Mouse (Mus musculus) heart, embryonic 14.5 days (tissue): ENCODE data around the gene Ddx55. TPM values are rescaled to one million over a fixed set of nuclear protein-coding genes. Genes with fewer than 3 reads are reported as not detected.

Experiments
- ATAC-seq: fragments of 200-750 bp; cut with Nextera tagmentation; 2 replicates; pipeline ENCODE4 v1.8.0; 2017; ENCODE audit warnings: low read depth, moderate TSS enrichment; ENCODE audit not compliant: insufficient number of reproducible peaks, insufficient read depth, low FRiP score
- H3K27ac ChIP-seq, 2 experiments: fragments of 200-500 bp in 1 of 2; fragments of 300-500 bp in 1 of 2; sonication (generic) in 1 of 2; replicated peaks in 1 of 2; 2 replicates each; pipeline ENCODE4 v1.5.1; 2012 to 2014; ENCODE audit warnings: low read depth in 2 of 2, low read length in 2 of 2, control low read depth in 1 of 2, mild to moderate bottlenecking in 1 of 2, mixed read lengths in 1 of 2; ENCODE audit not compliant: control insufficient read depth in 1 of 2, insufficient read depth in 1 of 2
- H3K27me3 ChIP-seq: fragments of 300-500 bp; sonication (generic); 2 replicates; pipeline ENCODE4 v1.6.1; 2014; ENCODE audit warnings: mild to moderate bottlenecking, low read length, control low read depth; ENCODE audit not compliant: control insufficient read depth, insufficient read depth
- H3K36me3 ChIP-seq: fragments of 300-500 bp; sonication (generic); 2 replicates; pipeline ENCODE4 v1.6.1; 2014; ENCODE audit warnings: mild to moderate bottlenecking, control low read depth, low read length, mixed read lengths; ENCODE audit not compliant: control insufficient read depth, insufficient read depth
- H3K4me1 ChIP-seq, 2 experiments: fragments of 200-500 bp in 1 of 2; fragments of 300-500 bp in 1 of 2; sonication (generic) in 1 of 2; 2 replicates each; pipeline ENCODE4 v1.6.1; 2012 to 2014; ENCODE audit warnings: low read length in 2 of 2, control low read depth in 1 of 2, mixed read lengths in 1 of 2; ENCODE audit not compliant: control insufficient read depth in 2 of 2, insufficient read depth in 2 of 2
- H3K4me2 ChIP-seq: fragments of 300-500 bp; sonication (generic); 2 replicates; pipeline ENCODE4 v1.6.1; 2014; ENCODE audit warnings: mild to moderate bottlenecking, low read length
- H3K4me3 ChIP-seq, 2 experiments: fragments of 200-500 bp in 1 of 2; fragments of 300-500 bp in 1 of 2; sonication (generic) in 1 of 2; 2 replicates each; pipeline ENCODE4 v1.5.1; 2012 to 2014; ENCODE audit warnings: low read length in 2 of 2, mild to moderate bottlenecking in 2 of 2, control low read depth in 1 of 2, low read depth in 1 of 2, moderate library complexity in 1 of 2; ENCODE audit not compliant: control insufficient read depth in 1 of 2, insufficient read depth in 1 of 2
- H3K9ac ChIP-seq: fragments of 300-500 bp; sonication (generic); 2 replicates; pipeline ENCODE4 v1.6.1; 2014; ENCODE audit warnings: mild to moderate bottlenecking, low read length
- H3K9me3 ChIP-seq: fragments of 300-500 bp; sonication (generic); 2 replicates; pipeline ENCODE4 v1.6.1; 2016; ENCODE audit warnings: low read length, control low read depth; ENCODE audit not compliant: control insufficient read depth
- WGBS: fragments of 180-500 bp; shearing (Covaris S2); extraction: QIAGEN DNeasy Blood & Tissue Kit; methylation state at CpG from one replicate; pipeline ENCODE4 v1.1.7; 2014; 5-methylcytosine and 5-hydroxymethylcytosine counted together
- polyA plus RNA-seq: library from polyadenylated mRNA; unstranded; fragments of >200 nt; fragmentation: Nextera tagmentation; extraction: Ambion mirVana; gene quantifications from 2 replicates; pipeline ENCODE4 v1.2.1, GENCODE M21; 2014

Ddx55 gene
- 6.5 and 8.3 TPM in 2 replicates for polyA plus RNA-seq

GRCm38 (mm10) chr5:124552558-124553307, at the start of gene Ddx55:
Gene Ddx55, plus strand, starts transcription at chr5:124552864.
- under 1% methylated on average over 66 of the region's 66 CpGs for WGBS
- peaks cover 55% of the 10 kb centered on the region for H3K36me3 ChIP-seq
- H3K4me3 ChIP-seq = peak within 1 kb of the TSS; percentile 65 to 74
- H3K4me1 ChIP-seq = peaks cover 0 to 10% of the 10 kb centered on the region in 2 experiments; a peak in 2 of 4 replicates
- peak; percentile 83 for ATAC-seq
- H3K4me2 ChIP-seq = peak within 1 kb of the TSS; percentile 82
- no peaks in the 10 kb centered on the region for H3K27me3 ChIP-seq
- H3K9me3 ChIP-seq = no peaks in the 10 kb centered on the region
- H3K27ac ChIP-seq = peak within 1 kb of the TSS; percentile 61 to 82
- peak within 1 kb of the TSS; percentile 70 for H3K9ac ChIP-seq

- Histone ChIP-seq H3K9me3 (no peaks in the 10 kb centered on the region), H3K27ac (no peak overlapping the region), H3K9ac (no peak overlapping the region), H3K36me3 (peaks cover 89% of the 10 kb centered on the region), H3K4me2 (no peak overlapping the region), H3K27me3 (no peaks in the 10 kb centered on the region), H3K4me3 (no peak overlapping the region), H3K4me1 (peaks cover 6 to 8% of the 10 kb centered on the region in 2 experiments; a peak in 3 of 4 replicates)
- WGBS = 62% methylated on average over 14 of the region's 14 CpGs
- no peak for ATAC-seq
Observed at GRCm38 (mm10) chr5:124503742-124504141, 48.9 kb upstream of the Ddx55 start.

- H3K27me3 ChIP-seq = no peaks in the 10 kb centered on the region
- H3K4me2 ChIP-seq = no peak overlapping the region
- H3K9ac ChIP-seq = no peak overlapping the region
- no peaks in the 10 kb centered on the region for H3K9me3 ChIP-seq
- no peak overlapping the region for H3K27ac ChIP-seq
- no peak overlapping the region for H3K4me3 ChIP-seq
- ATAC-seq = no peak
- 94% methylated on average over 4 of the region's 4 CpGs for WGBS
- H3K4me1 ChIP-seq = peaks cover 7 to 13% of the 10 kb centered on the region in 2 experiments
- H3K36me3 ChIP-seq = peaks cover 80% of the 10 kb centered on the region
Observed at GRCm38 (mm10) chr5:124505235-124505634, 47.4 kb upstream of the Ddx55 start.

GRCm38 (mm10) chr5:124506731-124507359, 45.8 kb upstream of the Ddx55 start:
- H3K4me2 ChIP-seq = no peak overlapping the region
- no peak for ATAC-seq
- H3K9me3 ChIP-seq = no peaks in the 10 kb centered on the region
- no peaks in the 10 kb centered on the region for H3K27me3 ChIP-seq
- peaks cover 72% of the 10 kb centered on the region for H3K36me3 ChIP-seq
- H3K9ac ChIP-seq = peak overlapping the region; percentile 25; the same call in 1 of the 2 replicates
- H3K4me3 ChIP-seq = no peak overlapping the region
- 55% methylated on average over 10 of the region's 10 CpGs for WGBS
- H3K4me1 ChIP-seq = peaks cover 7 to 19% of the 10 kb centered on the region in 2 experiments
- no peak overlapping the region for H3K27ac ChIP-seq

- no peak overlapping the region for H3K4me3 ChIP-seq
- no peak for ATAC-seq
- H3K4me1 ChIP-seq = peaks cover 7 to 19% of the 10 kb centered on the region in 2 experiments
- 93% methylated on average over 6 of the region's 6 CpGs for WGBS
- H3K9me3 ChIP-seq = no peaks in the 10 kb centered on the region
- H3K4me2 ChIP-seq = peak overlapping the region; percentile 21; the same call in 1 of the 2 replicates
- H3K36me3 ChIP-seq = peaks cover 71% of the 10 kb centered on the region
- no peaks in the 10 kb centered on the region for H3K27me3 ChIP-seq
- H3K9ac ChIP-seq = peak overlapping the region; percentile 4; the same call in 1 of the 2 replicates
- H3K27ac ChIP-seq = peak overlapping the region; percentile 32 to 68; a peak in 3 of 4 replicates
Observed at GRCm38 (mm10) chr5:124509200-124509599, 43.5 kb upstream of the Ddx55 start.

- no peaks in the 10 kb centered on the region for H3K9me3 ChIP-seq
- H3K4me2 ChIP-seq = peak overlapping the region; percentile 21; the same call in 1 of the 2 replicates
- H3K36me3 ChIP-seq = peaks cover 70% of the 10 kb centered on the region
- H3K27me3 ChIP-seq = no peaks in the 10 kb centered on the region
- no peak overlapping the region for H3K4me3 ChIP-seq
- peaks cover 7 to 19% of the 10 kb centered on the region in 2 experiments for H3K4me1 ChIP-seq
- ATAC-seq = peak; percentile 84
- H3K9ac ChIP-seq = peak overlapping the region; percentile 4; the same call in 1 of the 2 replicates
- peak overlapping the region; percentile 12 to 68 for H3K27ac ChIP-seq
- WGBS = 41% methylated on average over 12 of the region's 12 CpGs
Observed at GRCm38 (mm10) chr5:124509742-124510237, 42.9 kb upstream of the Ddx55 start.

GRCm38 (mm10) chr5:124510536-124511050, 42.1 kb upstream of the Ddx55 start:
- 80% methylated on average over 10 of the region's 10 CpGs for whole genome bisulfite sequencing
- 0 out of 4 replicates have a peak overlapping the region, but pooled peaks of 1 of the 2 experiments have one; percentile 68 for H3K27ac ChIP-seq
- no peaks in the 10 kb centered on the region for H3K27me3 ChIP-seq
- no peak overlapping the region for H3K9ac ChIP-seq
- H3K4me2 ChIP-seq = no peak overlapping the region
- H3K4me3 ChIP-seq = no peak overlapping the region
- peaks cover 7 to 19% of the 10 kb centered on the region in 2 experiments for H3K4me1 ChIP-seq
- no peaks in the 10 kb centered on the region for H3K9me3 ChIP-seq
- H3K36me3 ChIP-seq = peaks cover 68% of the 10 kb centered on the region
- no peak for ATAC-seq
